Mouse (Mus musculus) inflammation-experienced regulatory T-cells, adult 6 months (primary cell): ENCODE results near the gene 1700029I15Rik. TPM values are rescaled to one million over a fixed set of nuclear protein-coding genes. Genes with fewer than 3 reads are reported as not detected.

Experiments
- ATAC-seq: one replicate; pipeline ENCODE4 v1.8.0; 2017
- polyA plus RNA-seq, 3 experiments: library from polyadenylated mRNA; unstranded; fragments of 100-300 nt; shearing (Covaris generic); gene quantifications; one replicate each; pipeline ENCODE4 v1.2.1; 2017

The 1700029I15Rik gene
- polyA plus RNA-seq, 3 experiments from 2014 or later, result 3.2 to 3.7 (median 3.7) TPM

- ATAC-seq, result no peak
These were observed 7.8 kb upstream of the 1700029I15Rik start, which contains the start of the genes Pex16 and Large2 for GRCm38 (mm10) chr2:92374514-92374913. Gene Pex16, plus strand, starts transcription at chr2:92374676. Gene Large2, minus strand, starts transcription at chr2:92374869.

GRCm38 (mm10) chr2:92375099-92375623 is 7.2 kb upstream of the 1700029I15Rik start:
- ATAC-seq, result peak; percentile 93

- no peak for ATAC-seq
These were observed 6.5 kb upstream of the 1700029I15Rik start for GRCm38 (mm10) chr2:92375788-92376187.

- ATAC-seq, result no peak
These were observed 6.0 kb upstream of the 1700029I15Rik start for GRCm38 (mm10) chr2:92376300-92376699.

GRCm38 (mm10) chr2:92377320-92377719 is 5.0 kb upstream of the 1700029I15Rik start:
- ATAC-seq, result no peak

- peak; percentile 51 for ATAC-seq
These were observed 2.4 kb upstream of the 1700029I15Rik start for GRCm38 (mm10) chr2:92379783-92380494.

GRCm38 (mm10) chr2:92380495-92381050 is 1.8 kb upstream of the 1700029I15Rik start:
- ATAC-seq, result no peak

- ATAC-seq, result no peak
These were observed 1.2 kb upstream of the 1700029I15Rik start for GRCm38 (mm10) chr2:92381161-92381560.

GRCm38 (mm10) chr2:92382759-92383158 is 421 bp downstream of the 1700029I15Rik start:
- no peak for ATAC-seq

GRCm38 (mm10) chr2:92384101-92384500 is 1.8 kb downstream of the 1700029I15Rik start:
- ATAC-seq, result no peak

GRCm38 (mm10) chr2:92385113-92386051 is 3.0 kb downstream of the 1700029I15Rik start:
- ATAC-seq, result no peak

- no peak for ATAC-seq
These were observed 4.7 kb downstream of the 1700029I15Rik start for GRCm38 (mm10) chr2:92386821-92387570.

GRCm38 (mm10) chr2:92387646-92388045 is 5.3 kb downstream of the 1700029I15Rik start:
- no peak for ATAC-seq

GRCm38 (mm10) chr2:92388081-92388517 is 5.8 kb downstream of the 1700029I15Rik start:
- no peak for ATAC-seq

GRCm38 (mm10) chr2:92388891-92389641 is 6.7 kb downstream of the 1700029I15Rik start:
- ATAC-seq, result peak; percentile 56

- no peak for ATAC-seq
These were observed 7.3 kb downstream of the 1700029I15Rik start for GRCm38 (mm10) chr2:92389645-92390044.

GRCm38 (mm10) chr2:92390206-92390930 is 8.0 kb downstream of the 1700029I15Rik start:
- ATAC-seq, result no peak

- ATAC-seq, result no peak
These were observed 8.8 kb downstream of the 1700029I15Rik start for GRCm38 (mm10) chr2:92391116-92391515.

- no peak for ATAC-seq
These were observed 9.5 kb downstream of the 1700029I15Rik start for GRCm38 (mm10) chr2:92391703-92392317.
